Mouse (Mus musculus) heart, embryonic 14.5 days (tissue): ENCODE results near the gene Atp2b2. TPM values are rescaled to one million over a fixed set of nuclear protein-coding genes. Genes with fewer than 3 reads are reported as not detected.

ENCODE experiments used
- ATAC-seq: fragments of 200-750 bp; cut with Nextera tagmentation; 2 replicates; pipeline ENCODE4 v1.8.0; 2017; ENCODE audit warnings: low read depth, moderate TSS enrichment; ENCODE audit not compliant: insufficient number of reproducible peaks, insufficient read depth, low FRiP score
- H3K27ac ChIP-seq, 2 experiments: fragments of 200-500 bp in 1 of 2; fragments of 300-500 bp in 1 of 2; sonication (generic) in 1 of 2; replicated peaks in 1 of 2; 2 replicates each; pipeline ENCODE4 v1.5.1; 2012 to 2014; ENCODE audit warnings: low read depth in 2 of 2, low read length in 2 of 2, control low read depth in 1 of 2, mild to moderate bottlenecking in 1 of 2, mixed read lengths in 1 of 2; ENCODE audit not compliant: control insufficient read depth in 1 of 2, insufficient read depth in 1 of 2
- H3K27me3 ChIP-seq: fragments of 300-500 bp; sonication (generic); 2 replicates; pipeline ENCODE4 v1.6.1; 2014; ENCODE audit warnings: mild to moderate bottlenecking, low read length, control low read depth; ENCODE audit not compliant: control insufficient read depth, insufficient read depth
- H3K36me3 ChIP-seq: fragments of 300-500 bp; sonication (generic); 2 replicates; pipeline ENCODE4 v1.6.1; 2014; ENCODE audit warnings: mild to moderate bottlenecking, control low read depth, low read length, mixed read lengths; ENCODE audit not compliant: control insufficient read depth, insufficient read depth
- H3K4me1 ChIP-seq, 2 experiments: fragments of 200-500 bp in 1 of 2; fragments of 300-500 bp in 1 of 2; sonication (generic) in 1 of 2; 2 replicates each; pipeline ENCODE4 v1.6.1; 2012 to 2014; ENCODE audit warnings: low read length in 2 of 2, control low read depth in 1 of 2, mixed read lengths in 1 of 2; ENCODE audit not compliant: control insufficient read depth in 2 of 2, insufficient read depth in 2 of 2
- H3K4me2 ChIP-seq: fragments of 300-500 bp; sonication (generic); 2 replicates; pipeline ENCODE4 v1.6.1; 2014; ENCODE audit warnings: mild to moderate bottlenecking, low read length
- H3K4me3 ChIP-seq, 2 experiments: fragments of 200-500 bp in 1 of 2; fragments of 300-500 bp in 1 of 2; sonication (generic) in 1 of 2; 2 replicates each; pipeline ENCODE4 v1.5.1; 2012 to 2014; ENCODE audit warnings: low read length in 2 of 2, mild to moderate bottlenecking in 2 of 2, control low read depth in 1 of 2, low read depth in 1 of 2, moderate library complexity in 1 of 2; ENCODE audit not compliant: control insufficient read depth in 1 of 2, insufficient read depth in 1 of 2
- H3K9ac ChIP-seq: fragments of 300-500 bp; sonication (generic); 2 replicates; pipeline ENCODE4 v1.6.1; 2014; ENCODE audit warnings: mild to moderate bottlenecking, low read length
- H3K9me3 ChIP-seq: fragments of 300-500 bp; sonication (generic); 2 replicates; pipeline ENCODE4 v1.6.1; 2016; ENCODE audit warnings: low read length, control low read depth; ENCODE audit not compliant: control insufficient read depth
- WGBS: fragments of 180-500 bp; shearing (Covaris S2); extraction: QIAGEN DNeasy Blood & Tissue Kit; methylation state at CpG from one replicate; pipeline ENCODE4 v1.1.7; 2014; 5-methylcytosine and 5-hydroxymethylcytosine counted together
- polyA plus RNA-seq: library from polyadenylated mRNA; unstranded; fragments of >200 nt; fragmentation: Nextera tagmentation; extraction: Ambion mirVana; gene quantifications from 2 replicates; pipeline ENCODE4 v1.2.1, GENCODE M21; 2014

The Atp2b2 gene
- polyA plus RNA-seq, 1 experiment from 2014 or later, result 0.18 TPM

DNA sequence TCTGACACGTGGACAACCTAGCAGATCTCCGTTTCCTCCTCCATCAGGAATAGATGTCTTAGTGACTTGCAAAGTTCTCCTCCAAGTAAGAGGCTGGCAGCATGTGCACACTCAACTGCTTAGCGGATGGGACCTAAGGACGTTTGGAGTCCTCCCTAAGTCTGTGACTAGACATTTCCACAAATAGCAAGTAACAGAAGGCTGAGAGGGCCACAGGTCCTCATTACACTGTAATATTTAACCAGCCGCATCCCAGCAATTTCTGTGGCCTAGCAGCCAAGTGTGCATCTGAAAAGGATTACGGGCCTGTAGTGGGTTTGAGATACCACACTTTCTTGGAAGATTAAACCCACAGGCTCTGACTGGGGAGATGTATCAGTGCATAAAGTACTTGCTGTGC is 30.4 kb downstream of the Atp2b2 start:
- Histone ChIP-seq H3K27ac (no peak overlapping the region), H3K4me3 (no peak overlapping the region), H3K9ac (no peak overlapping the region), H3K4me2 (no peak overlapping the region), H3K4me1 (no peaks in the 10 kb centered on the region), H3K9me3 (no peaks in the 10 kb centered on the region), H3K27me3 (no peaks in the 10 kb centered on the region; the same call in 1 of the 2 replicates), H3K36me3 (no peaks in the 10 kb centered on the region)
- ATAC-seq, result no peak
- 73% methylated on average over 6 of the region's 6 CpGs for WGBS

DNA sequence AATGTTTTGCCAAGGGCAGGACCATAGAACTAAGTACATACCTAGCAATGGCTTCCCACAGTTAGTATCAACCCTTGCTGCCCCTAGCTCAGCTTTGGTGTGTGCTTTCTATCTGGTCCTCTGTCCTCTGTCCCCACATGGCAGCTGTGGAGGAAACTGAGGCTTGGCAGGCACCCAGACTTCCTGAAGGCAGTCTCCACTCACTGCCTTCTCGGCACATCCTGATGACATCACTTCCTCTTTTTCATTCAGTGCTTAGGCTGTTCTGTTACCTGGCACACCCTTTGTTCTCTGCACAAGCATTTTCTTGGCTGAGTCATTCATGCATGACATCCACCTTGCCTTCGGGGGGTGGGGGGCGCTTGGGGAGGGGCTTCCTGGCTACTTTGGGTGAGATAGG is 38.6 kb downstream of the Atp2b2 start:
- H3K9ac ChIP-seq, result no peak overlapping the region
- ATAC-seq, result no peak
- no peaks in the 10 kb centered on the region; the same call in 1 of the 2 replicates for H3K27me3 ChIP-seq
- WGBS, result 55% methylated on average over 3 of the region's 3 CpGs
- H3K27ac ChIP-seq, result no peak overlapping the region
- H3K9me3 ChIP-seq, result no peaks in the 10 kb centered on the region
- H3K4me1 ChIP-seq, result no peaks in the 10 kb centered on the region
- H3K4me3 ChIP-seq, result no peak overlapping the region
- H3K36me3 ChIP-seq, result no peaks in the 10 kb centered on the region
- no peak overlapping the region for H3K4me2 ChIP-seq

DNA sequence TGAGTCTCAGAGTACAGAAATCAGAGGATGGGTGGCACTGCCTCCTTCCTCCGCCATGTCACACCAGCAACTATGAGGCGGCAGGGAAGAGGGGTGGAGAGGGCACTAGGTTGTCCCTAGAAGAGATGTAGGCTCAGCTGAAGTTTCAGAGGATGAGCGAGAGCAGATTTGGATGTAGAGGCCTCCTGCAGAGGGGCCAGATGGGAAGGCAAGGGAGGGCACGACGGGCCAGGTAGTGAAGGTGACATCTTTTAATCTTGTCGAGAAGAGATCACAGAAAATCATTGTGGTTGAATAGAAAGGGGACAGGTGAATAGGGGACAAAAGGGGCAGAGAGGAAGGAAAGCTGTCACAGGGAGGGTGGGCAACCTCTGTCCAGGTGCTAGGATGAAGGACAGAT is 41.5 kb downstream of the Atp2b2 start:
- Histone ChIP-seq H3K9me3 (peaks cover 5% of the 10 kb centered on the region; the same call in 1 of the 2 replicates), H3K4me2 (no peak overlapping the region), H3K36me3 (no peaks in the 10 kb centered on the region), H3K4me1 (no peaks in the 10 kb centered on the region), H3K4me3 (no peak overlapping the region), H3K27ac (no peak overlapping the region), H3K9ac (no peak overlapping the region), H3K27me3 (no peaks in the 10 kb centered on the region)
- no peak for ATAC-seq
- 61% methylated on average over 6 of the region's 6 CpGs for WGBS

DNA sequence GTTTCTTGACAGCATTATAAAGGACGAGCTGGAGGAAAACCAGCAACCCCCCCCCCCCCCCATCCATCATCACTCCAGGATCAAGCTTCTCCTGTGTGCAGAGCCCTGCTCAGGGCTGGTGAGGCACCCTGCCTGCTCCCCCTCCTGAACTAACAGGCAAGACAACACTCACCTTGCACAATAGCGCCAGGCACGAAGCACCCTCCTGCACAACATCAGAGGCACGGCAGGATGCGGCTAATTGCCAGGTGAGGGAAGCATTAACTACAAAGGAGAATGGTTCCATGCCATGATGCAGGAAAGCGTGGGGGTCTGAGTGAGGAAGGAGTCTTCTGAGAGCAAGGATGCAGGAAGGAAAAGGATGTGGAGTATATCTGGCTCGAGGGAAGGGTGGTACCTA is 42.1 kb downstream of the Atp2b2 start:
- Histone ChIP-seq H3K36me3 (no peaks in the 10 kb centered on the region), H3K27me3 (no peaks in the 10 kb centered on the region), H3K9ac (no peak overlapping the region), H3K4me2 (no peak overlapping the region), H3K4me1 (no peaks in the 10 kb centered on the region), H3K9me3 (peaks cover 5% of the 10 kb centered on the region; the same call in 1 of the 2 replicates), H3K4me3 (no peak overlapping the region), H3K27ac (no peak overlapping the region)
- ATAC-seq, result no peak
- WGBS, result 48% methylated on average over 7 of the region's 7 CpGs

DNA sequence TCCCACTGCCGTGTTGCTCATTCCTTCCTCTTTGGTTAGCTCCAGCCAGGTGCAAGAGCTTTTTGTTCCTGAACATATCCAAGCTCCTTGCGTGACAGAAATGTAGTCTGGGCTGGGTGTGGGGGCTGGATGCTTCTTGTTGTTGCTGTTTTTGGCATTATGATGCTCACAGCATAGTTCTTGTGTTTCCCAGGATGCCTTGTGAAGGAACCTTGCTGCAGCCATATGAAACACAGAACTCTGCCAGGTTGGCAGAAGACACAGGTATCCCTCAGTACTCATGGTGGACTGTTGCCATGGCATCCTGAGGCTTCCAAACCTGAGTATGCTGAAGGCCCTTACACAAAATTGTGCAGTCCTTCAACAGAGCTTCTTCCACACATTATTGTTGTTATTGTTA is 44.0 kb downstream of the Atp2b2 start:
- Histone ChIP-seq H3K9me3 (peaks cover 5% of the 10 kb centered on the region; the same call in 1 of the 2 replicates), H3K27me3 (no peaks in the 10 kb centered on the region), H3K4me3 (no peak overlapping the region), H3K4me2 (no peak overlapping the region), H3K27ac (no peak overlapping the region), H3K9ac (no peak overlapping the region), H3K36me3 (no peaks in the 10 kb centered on the region), H3K4me1 (no peaks in the 10 kb centered on the region)
- 73% methylated on average over 2 of the region's 2 CpGs for WGBS
- no peak for ATAC-seq

DNA sequence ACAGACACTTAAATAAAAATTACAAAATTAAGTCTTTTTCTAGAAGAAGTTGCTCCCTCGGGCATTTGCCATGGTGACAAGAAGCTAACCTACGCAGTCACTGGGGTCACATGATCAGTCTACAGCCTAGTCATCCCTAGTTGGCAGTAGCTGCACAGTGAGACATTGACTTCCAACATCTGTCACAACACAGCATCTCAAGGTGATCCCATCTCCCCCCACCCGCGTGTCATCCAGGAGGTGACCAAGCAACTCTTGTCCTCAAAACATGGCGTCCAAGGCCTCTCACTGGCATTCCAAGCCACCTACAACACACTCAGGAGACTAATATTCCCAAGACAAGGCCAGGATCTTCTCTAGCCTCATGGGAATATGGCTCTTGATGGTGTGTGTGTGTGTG is 48.2 kb downstream of the Atp2b2 start:
- Histone ChIP-seq H3K36me3 (no peaks in the 10 kb centered on the region), H3K4me2 (no peak overlapping the region), H3K27me3 (no peaks in the 10 kb centered on the region), H3K27ac (no peak overlapping the region), H3K9me3 (peaks cover 5% of the 10 kb centered on the region; the same call in 1 of the 2 replicates), H3K4me1 (no peaks in the 10 kb centered on the region), H3K9ac (no peak overlapping the region), H3K4me3 (no peak overlapping the region)
- 79% methylated on average over 5 of the region's 5 CpGs for WGBS
- no peak for ATAC-seq

DNA sequence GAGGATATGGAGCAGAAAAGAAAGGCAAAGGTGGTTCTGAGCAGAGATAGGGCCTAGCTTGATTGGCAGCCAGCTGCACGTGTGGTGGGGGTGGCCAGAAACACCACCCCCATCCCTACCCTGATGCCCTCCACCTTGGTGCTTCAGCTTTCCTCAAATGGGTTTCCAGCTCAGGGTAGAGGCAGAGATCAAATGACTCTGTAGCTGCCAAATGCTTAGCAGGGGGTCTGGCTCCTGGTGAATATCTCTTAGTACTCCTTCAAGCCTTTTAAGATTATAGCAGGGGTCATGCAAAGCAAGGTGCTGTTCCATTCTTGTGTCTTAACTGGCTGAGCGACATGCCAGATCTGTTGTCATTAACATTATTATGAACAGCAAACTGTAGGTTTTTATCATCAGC is 50.3 kb downstream of the Atp2b2 start:
- H3K27ac ChIP-seq, result no peak overlapping the region
- WGBS, result 46% methylated on average over 2 of the region's 2 CpGs
- no peak overlapping the region for H3K4me3 ChIP-seq
- H3K4me1 ChIP-seq, result no peaks in the 10 kb centered on the region
- no peak overlapping the region for H3K4me2 ChIP-seq
- no peaks in the 10 kb centered on the region for H3K36me3 ChIP-seq
- no peak overlapping the region for H3K9ac ChIP-seq
- ATAC-seq, result no peak
- no peaks in the 10 kb centered on the region for H3K9me3 ChIP-seq
- no peaks in the 10 kb centered on the region for H3K27me3 ChIP-seq

DNA sequence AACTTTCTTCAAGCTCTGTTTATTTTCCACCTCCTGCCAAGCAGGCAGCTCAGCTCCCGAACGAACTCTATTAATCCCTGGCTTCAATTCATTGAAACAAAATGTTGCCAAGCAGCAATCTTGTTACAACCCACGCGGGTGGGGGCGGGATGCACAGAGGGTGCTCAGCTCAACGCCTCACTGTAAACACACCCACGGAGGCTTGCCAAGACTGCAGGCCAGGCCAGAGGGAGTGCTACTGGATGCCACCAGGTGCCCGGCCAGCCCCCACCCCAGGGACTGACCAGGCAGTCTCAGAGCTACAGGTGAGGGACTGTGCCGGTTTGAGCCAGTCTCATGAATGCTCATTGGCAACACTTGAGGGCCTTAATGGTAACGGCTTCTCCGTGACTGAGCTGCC is 50.9 kb downstream of the Atp2b2 start:
- Histone ChIP-seq H3K27me3 (no peaks in the 10 kb centered on the region), H3K4me2 (no peak overlapping the region), H3K9me3 (no peaks in the 10 kb centered on the region), H3K4me1 (no peaks in the 10 kb centered on the region), H3K36me3 (no peaks in the 10 kb centered on the region), H3K27ac (no peak overlapping the region), H3K9ac (no peak overlapping the region), H3K4me3 (no peak overlapping the region)
- 59% methylated on average over 11 of the region's 11 CpGs for WGBS
- ATAC-seq, result no peak
